Mouse (Mus musculus) gastrocnemius, adult 2 months (tissue): ENCODE measurements at regions not wholly inside any gene's neighbourhood (a gene's known extent, or its start where the extent isn't known, plus 50 kb on each side); places are given as distances from the start of the nearest gene placed in this dataset.

ENCODE experiments used
- DNase-seq: peaks from one replicate; pipeline ENCODE4 v3.0.0; 2022
- H3K27ac ChIP-seq: fragments of 200-600 bp; 2 replicates; pipeline ENCODE4 v1.8.1; 2022; ENCODE audit warnings: mild to moderate bottlenecking
- H3K4me3 ChIP-seq: fragments of 200-600 bp; 2 replicates; pipeline ENCODE4 v1.8.1; 2022; ENCODE audit warnings: mild to moderate bottlenecking, moderate library complexity
- CTCF ChIP-seq: fragments of 200-600 bp; IDR thresholded peaks from 2 replicates; pipeline ENCODE4 v1.8.1; 2022; ENCODE audit warnings: antibody characterized with exemption, mild to moderate bottlenecking, moderate library complexity
- intact Hi-C: fragments of 180-260 bp; cut with DNase I; formaldehyde crosslinking; loops from one replicate; pipeline ENCODE4 v1.15.1; 2025

GRCm38 (mm10) chr1:57525965-57526364 is 119.1 kb upstream of the Tyw5 start:
- intact Hi-C loops = no loop called here
- Histone ChIP-seq H3K27ac (no peak overlapping the region), H3K4me3 (no peak overlapping the region)
- no peak for TF ChIP-seq CTCF
- no peak for DNase-seq

DNA sequence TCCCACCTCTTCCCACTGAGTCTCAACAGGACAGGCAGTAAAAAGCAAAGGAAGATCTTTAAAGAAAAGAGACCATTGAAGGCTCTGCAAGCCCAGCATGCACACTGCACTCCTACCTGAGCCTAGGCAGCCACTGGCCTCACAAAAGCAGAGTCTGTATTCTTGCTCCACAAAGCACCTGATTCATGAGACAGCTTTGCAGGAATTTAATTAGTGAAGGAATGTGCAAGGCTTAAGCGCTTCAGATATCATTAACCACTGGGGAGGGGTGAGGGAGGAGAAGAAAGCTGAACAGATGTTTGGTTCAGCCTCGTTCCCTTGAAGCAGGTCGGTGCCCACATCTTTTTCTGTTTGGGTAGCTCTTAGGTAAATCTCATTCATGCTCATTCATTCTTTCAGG is 121.8 kb upstream of the Tyw5 start:
- H3K4me3 ChIP-seq = no peak overlapping the region
- intact Hi-C loops = no loop called here
- H3K27ac ChIP-seq = no peak overlapping the region
- no peak for DNase-seq
- TF ChIP-seq CTCF = no peak

- intact Hi-C loops = no loop called here
- H3K27ac ChIP-seq = no peak overlapping the region
- no peak overlapping the region for H3K4me3 ChIP-seq
- TF ChIP-seq CTCF = no peak
- no peak for DNase-seq
Measured at GRCm38 (mm10) chr1:57529320-57529719, 122.4 kb upstream of the Tyw5 start.

- intact Hi-C loops = no loop called here
- Histone ChIP-seq H3K4me3 (no peak overlapping the region), H3K27ac (no peak overlapping the region)
- no peak for TF ChIP-seq CTCF
- DNase-seq = no peak
Measured at GRCm38 (mm10) chr1:57537369-57537768, 130.5 kb upstream of the Tyw5 start.

DNA sequence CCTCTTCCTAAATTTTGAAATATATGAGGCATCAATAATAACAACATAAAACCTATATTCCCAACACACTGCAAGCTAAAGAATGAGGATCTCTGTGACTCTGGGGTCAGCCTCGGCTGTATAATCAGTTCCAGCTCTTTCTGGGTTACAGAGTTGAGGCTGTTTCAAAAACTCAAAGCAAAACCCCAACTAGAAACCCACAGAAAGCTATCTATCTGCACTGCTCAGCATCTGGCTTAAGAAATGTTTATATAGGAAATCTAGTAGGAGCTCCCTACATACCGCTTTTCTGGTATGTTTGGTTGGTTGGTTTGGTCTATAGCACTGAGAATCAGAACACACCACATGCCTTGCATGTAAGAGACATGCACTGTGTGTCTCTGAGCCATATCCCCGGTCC is 137.8 kb upstream of the Tyw5 start:
- TF ChIP-seq CTCF = no peak
- H3K27ac ChIP-seq = no peak overlapping the region
- intact Hi-C loops = no loop called here
- H3K4me3 ChIP-seq = no peak overlapping the region
- no peak for DNase-seq

DNA sequence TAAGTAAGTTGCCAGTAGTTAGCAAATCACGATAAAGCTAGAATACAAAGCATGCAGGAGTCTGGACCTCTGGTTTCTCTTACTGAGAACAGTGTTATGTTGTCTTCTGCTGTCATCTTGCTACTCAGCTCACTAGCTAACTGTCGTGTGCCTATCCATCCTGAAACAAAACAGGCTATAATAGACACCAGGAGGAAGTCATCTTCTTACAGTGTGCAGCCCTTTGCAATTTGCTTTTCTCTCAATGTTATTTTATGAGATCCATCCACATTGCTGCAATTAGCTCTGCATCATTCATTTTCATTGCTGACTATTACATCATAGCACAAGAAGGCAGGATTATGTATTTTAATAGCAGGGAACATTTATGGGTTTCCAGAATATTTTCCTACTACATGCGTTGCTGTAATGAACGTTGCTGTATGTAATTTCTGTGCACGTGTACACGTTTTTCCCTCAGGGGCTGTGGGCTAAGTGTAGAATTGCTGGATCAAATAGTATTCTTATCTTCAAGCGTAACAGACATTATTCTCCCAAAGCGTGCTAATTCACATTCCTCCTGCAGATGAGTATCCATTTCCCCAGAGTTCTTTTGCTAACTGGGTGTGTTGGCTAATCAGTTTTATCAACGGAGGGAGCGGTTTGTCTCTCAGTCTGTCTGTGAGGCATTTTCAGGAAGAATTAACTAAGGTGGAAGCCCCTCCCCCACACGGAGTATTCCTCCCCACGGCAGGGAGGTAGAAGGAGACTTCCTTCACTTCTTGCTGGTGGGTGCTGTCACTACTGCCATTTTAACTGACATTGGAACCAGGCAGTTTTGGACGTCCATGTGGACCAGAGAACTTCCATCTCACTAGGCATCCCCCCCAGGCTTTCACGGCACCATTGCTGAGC is 139.1 kb upstream of the Tyw5 start:
- no peak for DNase-seq
- intact Hi-C loops = no loop called here
- no peak overlapping the region for H3K27ac ChIP-seq

GRCm38 (mm10) chr1:57561517-57561916 is 154.6 kb upstream of the Tyw5 start:
- DNase-seq = no peak
- no peak for TF ChIP-seq CTCF
- Histone ChIP-seq H3K27ac (no peak overlapping the region), H3K4me3 (no peak overlapping the region)
- intact Hi-C loops = no loop called here

More for the DNA sequence above, 139.1 kb upstream of the Tyw5 start:
- TF ChIP-seq CTCF = no peak
- H3K4me3 ChIP-seq = peak overlapping the region; percentile 39; the same call in 1 of the 2 replicates

GRCm38 (mm10) chr1:57564676-57565075 is 157.8 kb upstream of the Tyw5 start:
- H3K27ac ChIP-seq = 0 out of 2 replicates have a peak overlapping the region, but pooled peaks have one; percentile 6
- no peak for DNase-seq
- peak; percentile 12; the same call in 1 of the 2 replicates for TF ChIP-seq CTCF
- intact Hi-C loops = no loop called here
- H3K4me3 ChIP-seq = no peak overlapping the region

DNA sequence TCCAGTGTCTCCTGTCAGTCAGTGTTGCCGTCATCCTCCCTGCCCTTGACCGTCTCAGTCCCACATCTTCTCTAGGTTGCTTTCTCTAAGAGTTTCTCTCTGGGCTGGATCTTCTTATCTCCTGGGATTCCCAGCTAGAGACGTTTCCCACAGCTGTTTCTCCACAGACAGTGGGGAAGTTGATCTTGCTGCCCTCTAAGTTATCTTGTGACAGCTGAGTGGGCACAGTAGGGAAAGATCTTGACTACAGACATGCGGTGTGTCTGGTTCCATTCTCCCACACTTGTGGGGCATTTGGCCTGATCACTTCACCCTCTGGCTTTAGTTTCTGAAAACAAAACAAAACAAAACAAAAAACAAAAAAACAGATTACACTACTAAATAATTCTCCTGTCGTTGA is 165.2 kb upstream of the Tyw5 start:
- H3K27ac ChIP-seq = no peak overlapping the region
- no peak for TF ChIP-seq CTCF
- intact Hi-C loops = no loop called here
- no peak overlapping the region for H3K4me3 ChIP-seq
- DNase-seq = no peak

- Histone ChIP-seq H3K4me3 (no peak overlapping the region), H3K27ac (no peak overlapping the region)
- intact Hi-C loops = no loop called here
- TF ChIP-seq CTCF = no peak
- DNase-seq = no peak
Measured at GRCm38 (mm10) chr1:57573829-57574228, 166.9 kb upstream of the Tyw5 start.

DNA sequence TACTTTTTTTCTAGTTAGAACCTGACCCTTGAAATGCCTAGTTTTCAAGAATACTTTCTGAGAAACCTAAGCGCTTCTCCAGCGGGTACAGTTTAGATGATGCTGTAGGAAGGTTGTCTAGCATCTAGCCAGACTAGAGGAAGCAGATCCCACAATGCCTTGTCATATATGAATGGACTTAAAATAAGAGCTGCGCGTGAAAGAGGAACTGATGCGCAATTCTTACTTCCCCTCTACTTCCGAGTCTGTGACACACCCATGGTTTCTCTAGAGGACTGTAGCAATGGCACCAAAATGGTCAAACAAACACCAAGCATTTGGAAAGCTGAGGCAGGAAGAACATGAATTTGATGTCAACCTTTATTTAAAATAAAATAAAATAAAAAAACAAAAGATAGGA is 167.6 kb upstream of the Tyw5 start:
- H3K27ac ChIP-seq = no peak overlapping the region
- DNase-seq = no peak
- H3K4me3 ChIP-seq = no peak overlapping the region
- no peak for TF ChIP-seq CTCF
- intact Hi-C loops = no loop called here

- intact Hi-C loops = no loop called here
- TF ChIP-seq CTCF = no peak
- no peak overlapping the region for H3K4me3 ChIP-seq
Measured at GRCm38 (mm10) chr1:57576066-57576753, 169.3 kb upstream of the Tyw5 start.

DNA sequence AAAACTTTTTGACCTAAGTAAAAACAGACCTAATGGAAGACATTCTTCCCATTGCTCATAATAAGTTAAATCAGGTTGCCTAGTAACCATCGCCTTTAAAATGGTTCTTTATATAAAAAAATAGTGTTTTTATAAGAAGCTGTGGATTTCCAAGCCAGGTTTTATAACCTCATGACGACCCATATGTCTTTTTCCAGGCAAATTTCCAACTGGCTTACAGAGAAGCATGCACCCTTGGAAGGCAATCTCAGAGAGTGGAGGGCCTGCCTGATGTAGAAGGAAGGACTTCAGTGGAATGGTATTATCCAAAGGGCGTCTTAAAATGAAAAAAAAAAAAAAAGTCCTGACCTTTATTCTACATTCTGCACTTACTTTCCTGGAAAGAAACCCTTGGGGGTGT is 172.2 kb upstream of the Tyw5 start:
- intact Hi-C loops = no loop called here
- Histone ChIP-seq H3K27ac (no peak overlapping the region), H3K4me3 (no peak overlapping the region)

More at GRCm38 (mm10) chr1:57576066-57576753, 169.3 kb upstream of the Tyw5 start:
- no peak for DNase-seq
- no peak overlapping the region for H3K27ac ChIP-seq

More for the DNA sequence above, 172.2 kb upstream of the Tyw5 start:
- no peak for DNase-seq
- no peak for TF ChIP-seq CTCF
